Mouse (Mus musculus) frontal cortex, postnatal 25 days (tissue): Measurements from ENCODE around the gene Il9r.

Source experiments
- DNase-seq, 2 experiments: peaks; one replicate each; pipeline ENCODE4 v3.0.0; 2022; ENCODE audit warnings: low spot score in 2 of 2

The Il9r gene

DNA sequence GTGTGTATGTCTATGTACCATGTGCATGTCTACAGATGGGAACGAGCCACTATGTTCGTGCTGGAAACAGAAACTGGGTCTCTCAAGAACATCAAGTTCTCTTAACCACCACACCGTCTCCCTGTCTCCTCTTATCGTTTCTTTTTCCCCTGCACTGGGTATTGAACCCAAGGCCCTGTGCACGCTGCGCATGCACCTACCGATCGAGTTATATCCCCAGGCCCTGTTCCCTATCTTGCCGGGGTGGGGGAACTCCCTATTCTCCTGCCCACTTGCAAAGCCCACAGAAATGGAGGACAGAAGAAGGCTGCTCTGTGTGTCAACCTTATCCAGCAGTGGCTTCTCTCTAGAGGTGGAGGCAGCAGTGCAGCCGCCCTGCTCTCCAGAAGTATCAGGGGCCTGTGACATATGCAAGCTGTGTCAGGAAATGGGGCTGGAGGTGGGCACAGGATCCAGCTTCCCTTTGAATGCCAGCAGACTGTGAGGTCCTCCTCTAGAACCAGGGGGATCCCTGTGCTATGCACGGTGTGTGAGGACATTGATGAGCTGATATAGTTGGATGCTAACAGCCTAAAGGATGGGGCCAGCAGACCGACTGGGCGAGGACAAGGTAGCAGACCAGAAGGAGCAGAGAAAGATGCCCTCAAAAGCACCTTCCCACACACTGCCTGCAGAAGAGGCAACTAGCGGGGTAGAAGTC lies 1.7 kb downstream of the Il9r start:
- DNase-seq: no peak

DNA sequence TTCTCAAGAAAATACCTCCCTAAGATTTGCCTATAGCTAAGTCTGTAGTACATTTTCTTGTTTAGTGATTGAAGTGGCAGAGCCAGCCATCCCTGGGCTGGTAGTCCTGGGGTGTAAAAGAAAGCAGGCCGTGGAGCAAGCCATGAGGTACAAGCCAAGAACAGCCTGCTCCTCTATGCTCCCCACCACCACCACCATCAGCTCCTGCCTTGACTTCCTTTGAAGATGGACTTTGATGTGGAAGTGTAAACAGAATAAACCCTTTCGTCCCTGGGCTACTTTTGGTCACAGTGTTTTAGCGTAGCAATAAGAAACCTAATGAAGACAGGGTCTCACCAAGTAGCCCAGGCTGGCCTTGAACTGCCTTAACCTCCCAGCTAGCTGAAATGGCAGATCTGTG lies 2.3 kb downstream of the Il9r start:
- DNase-seq: no peak

DNA sequence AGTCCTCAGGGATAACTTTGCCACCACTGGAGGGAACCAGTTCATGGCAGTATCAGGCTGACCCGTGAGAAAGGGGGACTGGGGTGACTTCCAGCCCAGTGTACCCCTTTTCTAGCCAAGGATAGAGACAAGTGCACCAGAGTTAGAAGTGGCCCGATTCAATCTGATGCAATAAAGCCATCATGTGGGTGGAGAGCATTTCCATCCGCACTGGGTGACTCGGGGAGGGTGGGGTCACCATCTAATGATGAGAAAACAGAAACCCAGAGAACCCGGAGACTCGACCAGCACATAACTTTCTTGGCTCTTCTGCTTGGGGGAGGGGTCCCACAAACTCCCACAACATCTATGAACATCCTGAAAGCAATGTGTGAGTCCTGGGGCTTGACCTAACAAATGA lies 3.4 kb downstream of the Il9r start:
- DNase-seq: no peak

DNA sequence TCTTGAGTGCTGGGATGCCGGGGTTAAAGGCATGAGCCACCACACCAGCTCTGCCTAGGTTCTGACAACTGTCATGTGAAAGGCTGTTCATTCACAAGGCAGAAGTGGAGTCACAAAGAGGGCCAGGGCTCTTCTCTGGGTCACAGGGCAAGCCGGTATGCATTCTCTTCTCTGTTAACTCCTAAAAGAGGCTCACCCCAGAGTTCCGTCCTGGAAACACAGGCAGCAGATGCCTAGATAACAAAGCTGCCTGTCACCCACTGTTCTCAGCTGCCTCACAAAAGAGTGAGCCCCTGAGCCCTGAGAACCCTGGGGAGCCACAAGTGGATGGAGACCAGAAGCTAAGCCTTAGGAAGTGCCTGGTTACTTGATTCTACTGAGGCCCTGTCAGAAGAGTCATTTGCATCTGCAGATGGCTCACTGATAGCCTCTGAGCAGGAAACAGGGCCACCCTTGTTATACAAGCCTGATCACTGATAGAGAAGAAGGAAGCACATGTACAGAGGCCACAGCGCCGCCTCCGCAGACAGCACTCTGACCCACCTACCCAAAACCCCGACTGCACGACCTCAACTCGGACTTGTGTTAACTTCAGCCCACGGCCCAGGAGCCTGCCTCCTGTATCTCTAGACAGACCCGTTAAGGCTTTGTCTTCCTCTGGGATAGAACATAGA lies 4.1 kb downstream of the Il9r start:
- DNase-seq: no peak

DNA sequence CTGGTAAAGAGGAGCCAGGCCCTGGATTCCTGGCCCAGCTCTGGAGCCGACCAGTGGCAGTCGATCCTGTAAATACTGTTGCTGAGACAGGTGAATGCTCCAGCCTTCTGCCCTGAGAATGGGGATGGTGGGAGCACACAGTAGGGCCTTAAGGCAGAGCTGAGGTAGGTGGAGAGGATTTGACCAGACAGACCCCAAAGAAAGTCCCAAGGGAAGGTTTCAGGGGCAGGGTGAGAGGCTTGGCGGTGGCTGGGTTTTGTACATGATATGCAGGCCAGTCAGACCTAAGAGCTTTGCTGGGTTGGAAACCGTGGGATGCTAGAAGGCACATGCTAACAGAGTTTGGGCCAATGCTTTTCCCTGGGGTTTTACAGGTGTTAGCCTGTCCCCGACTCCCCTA lies 5.5 kb downstream of the Il9r start:
- DNase-seq: no peak

DNA sequence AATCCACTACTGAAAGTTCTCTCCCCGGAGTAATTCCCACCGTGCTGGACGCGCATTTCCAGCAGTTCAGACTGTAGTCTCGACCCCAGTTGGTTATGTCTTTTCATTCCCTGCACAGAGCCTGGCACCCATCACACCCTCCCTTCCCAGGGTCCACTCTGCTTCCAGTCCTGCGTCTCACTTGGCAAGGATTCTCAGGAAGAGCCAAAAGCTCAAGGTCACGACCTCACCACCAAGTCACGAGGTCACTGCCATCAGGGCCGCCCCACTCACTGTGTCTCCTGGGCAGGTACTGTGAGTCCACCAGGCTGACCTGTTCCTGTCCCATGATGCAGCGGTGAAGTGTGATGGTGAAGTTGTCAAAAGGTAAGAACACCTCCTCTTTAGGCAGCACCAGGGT lies 6.0 kb downstream of the Il9r start:
- no peak for DNase-seq

DNA sequence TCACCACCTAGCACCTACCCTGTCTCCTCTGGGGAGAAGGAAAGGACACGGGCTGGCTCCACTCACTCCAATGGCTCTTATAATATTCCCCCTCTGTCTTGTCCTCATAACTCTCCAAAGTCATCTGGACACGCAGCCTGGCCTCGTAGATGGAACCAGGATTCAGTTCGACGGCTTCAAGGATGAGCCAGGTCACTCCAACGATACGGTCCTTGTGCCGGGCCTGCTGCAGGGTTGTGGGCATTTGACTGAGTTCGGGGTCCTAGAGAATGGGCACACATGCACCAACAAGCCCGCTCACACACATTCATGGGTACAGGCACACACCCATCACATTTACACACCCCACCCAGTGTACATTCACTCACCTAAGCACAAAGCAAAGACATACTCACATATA lies 6.9 kb downstream of the Il9r start:
- no peak for DNase-seq

DNA sequence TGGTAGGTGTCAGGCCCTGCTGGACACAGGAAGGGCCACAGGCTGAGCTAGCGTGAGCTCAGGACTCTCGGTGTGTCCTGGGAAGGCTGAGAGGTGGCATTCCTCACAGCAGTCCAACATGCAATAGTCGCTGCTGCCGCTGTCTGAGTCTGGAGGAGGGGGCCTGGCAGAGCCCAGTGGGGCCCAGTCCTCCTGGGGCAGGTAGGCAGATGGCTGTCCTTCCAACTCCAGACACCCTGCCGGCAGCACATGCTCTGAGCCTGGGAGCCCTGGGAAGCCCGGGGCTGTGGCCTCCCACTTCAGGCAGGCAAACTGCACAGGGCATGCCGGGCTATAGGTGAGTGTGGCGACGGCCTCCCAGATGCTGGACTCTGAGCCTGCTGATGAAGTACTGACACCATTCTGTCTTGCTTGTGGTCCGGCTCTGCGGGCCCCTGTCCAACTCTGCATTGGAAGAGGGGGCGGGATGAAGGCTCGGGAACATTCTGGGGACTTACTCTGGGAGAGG lies 9.4 kb downstream of the Il9r start:
- DNase-seq: no peak

DNA sequence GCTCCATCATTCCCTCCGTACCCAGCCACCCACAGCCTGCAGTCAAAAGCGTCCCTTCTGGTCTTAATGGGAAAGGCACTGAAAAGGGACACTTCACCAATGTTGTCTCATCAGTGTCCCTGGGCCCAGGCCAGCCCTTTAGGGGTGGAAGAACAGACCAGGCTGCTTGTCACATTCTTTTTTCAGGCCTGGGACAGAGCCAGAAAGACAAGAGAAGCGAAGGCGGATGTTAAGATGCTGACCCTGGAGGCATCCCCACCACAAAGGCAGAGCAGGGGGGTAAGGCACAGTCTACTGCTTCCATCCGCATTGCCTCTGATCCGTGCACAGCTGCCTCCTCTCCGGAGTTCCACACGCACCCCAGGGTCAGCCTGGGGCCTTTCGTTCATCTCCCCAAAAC lies 10.0 kb downstream of the Il9r start:
- no peak for DNase-seq

DNA sequence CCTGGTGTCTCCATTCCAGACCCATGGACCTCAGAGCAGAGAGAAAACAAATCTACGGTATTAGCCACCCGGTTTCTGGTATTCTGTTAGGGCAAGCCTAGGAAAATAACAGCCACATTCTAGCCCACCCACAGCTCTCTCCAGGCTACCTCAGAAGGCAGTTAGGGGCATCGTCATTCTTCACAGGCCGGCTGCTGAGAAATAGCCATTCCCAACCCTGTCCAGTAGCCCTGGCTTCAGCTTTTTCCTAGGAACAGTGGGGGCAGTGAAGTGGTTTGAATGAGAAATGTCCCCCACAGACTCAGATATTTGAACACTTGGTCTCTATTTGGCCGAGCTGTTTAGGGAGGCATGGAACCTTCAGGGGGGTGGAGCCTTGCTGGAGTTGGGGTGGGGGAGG lies 10.6 kb downstream of the Il9r start:
- no peak for DNase-seq

DNA sequence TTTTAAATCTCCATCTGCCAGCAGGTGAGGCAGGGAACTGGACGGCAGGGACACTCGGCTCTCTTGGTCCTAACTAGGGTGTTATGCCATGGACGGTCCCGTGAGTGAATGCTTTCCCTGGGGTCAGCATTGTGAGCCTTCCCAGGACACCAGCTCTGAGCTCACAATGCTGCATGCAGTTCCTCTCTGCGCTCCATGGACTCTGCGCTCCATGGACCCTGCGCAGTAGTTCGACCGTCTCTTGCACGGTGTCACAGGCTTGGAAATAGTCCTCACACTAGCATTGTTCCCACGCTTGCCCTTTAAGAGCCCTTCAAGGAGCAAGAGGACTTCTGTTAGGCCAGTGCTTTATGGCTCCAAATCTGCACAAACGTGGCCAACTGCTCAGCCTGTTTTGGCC lies 11.2 kb downstream of the Il9r start:
- DNase-seq: no peak

DNA sequence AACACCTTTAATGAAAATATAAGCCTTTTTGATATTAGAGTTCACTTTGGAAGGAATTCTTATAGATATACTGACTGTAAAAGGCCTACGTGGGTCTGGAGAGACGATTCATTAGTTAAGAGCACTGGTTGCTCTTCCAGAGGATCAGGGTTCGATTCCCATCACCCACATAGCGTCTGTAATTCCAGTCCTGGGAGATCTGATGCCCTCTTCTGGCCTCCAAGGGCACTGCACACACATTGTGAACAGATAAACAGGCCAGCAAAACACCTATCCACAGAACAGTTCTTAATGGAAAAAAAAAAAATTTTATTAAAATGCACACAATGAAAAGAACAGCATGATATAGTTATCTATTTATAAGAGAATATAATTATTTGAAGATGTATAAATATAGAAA lies 12.8 kb downstream of the Il9r start:
- DNase-seq: no peak

DNA sequence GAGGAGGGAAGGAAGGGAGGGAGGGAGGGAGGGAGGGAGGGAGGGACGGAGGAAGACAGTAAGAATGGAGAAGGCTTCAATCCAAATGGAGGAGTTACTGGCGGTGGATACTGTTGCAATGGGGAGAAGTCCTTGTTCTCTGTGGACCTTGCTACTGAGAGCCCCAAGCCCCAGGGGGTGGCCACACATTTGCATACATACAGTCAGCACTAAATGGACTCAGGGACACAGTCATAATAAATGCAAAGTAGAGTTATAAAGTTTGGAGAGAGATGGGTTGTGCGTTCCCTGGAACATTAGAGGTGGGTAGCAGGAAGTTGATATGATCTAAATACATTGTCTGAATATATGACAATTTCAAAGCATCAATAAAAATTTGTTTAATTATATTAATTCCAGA lies 14.0 kb downstream of the Il9r start:
- DNase-seq: no peak

DNA sequence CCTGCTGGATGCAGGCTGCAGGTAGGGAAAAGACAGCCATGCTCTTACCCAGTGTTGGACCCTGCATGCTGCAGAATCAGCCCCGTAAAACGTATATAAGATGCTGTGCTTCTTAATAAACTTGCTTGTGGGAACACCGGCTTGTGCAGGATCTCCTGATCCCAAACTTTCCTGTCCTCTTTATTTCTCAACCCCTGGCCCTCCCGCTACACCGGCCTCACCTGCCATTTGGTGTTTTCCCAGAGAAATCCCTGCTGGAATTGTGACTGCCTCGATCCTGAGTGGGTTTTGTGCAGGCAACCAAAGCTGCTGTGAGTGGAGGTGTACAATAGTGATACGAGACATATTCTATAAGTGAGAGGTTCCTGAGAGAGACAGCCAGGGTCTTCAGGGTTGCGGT lies 15.6 kb downstream of the Il9r start:
- DNase-seq: no peak

DNA sequence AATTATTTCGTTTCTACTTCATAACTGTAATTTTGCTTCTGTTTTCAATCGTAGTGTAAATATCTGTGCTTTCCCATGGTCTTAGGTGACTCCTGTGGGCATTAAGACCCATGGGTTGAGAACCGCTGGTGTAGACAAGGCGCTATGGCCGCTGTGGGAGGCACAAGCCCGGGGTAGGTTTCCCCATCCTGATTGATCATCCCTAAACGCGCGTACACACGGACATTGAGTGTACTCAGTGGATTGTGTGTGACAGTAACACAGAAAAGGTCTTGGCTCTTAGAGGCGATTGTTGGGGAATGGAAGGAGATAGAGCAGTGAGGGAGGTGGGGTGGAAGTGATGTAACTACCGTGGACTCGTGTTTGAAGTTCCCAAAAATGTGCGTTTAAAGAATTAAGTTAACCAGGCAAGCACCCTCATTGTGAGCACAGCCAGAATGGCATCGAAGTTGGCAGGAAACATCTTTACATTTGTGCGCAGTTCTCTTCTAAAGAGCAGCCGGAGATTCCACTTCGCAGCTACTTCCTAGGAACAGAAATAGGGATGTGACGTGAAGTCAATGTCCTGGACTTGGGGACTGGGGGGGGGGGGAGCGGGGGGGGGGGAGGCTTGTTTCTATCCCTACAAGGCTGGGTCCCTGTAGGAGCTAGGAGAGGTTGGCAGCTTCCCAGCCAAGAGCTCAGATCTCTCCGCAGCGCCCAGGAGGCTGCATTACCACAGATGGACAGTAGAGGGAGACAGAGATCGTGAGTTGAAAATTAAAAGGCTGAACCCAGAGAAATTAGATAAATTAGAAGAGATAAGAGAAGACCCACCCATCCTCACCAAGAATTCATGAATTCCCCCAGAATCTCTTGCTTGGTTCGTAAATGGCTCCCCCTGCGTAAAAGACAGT lies 17.9 kb downstream of the Il9r start:
- peak; percentile 77 to 89 for DNase-seq

DNA sequence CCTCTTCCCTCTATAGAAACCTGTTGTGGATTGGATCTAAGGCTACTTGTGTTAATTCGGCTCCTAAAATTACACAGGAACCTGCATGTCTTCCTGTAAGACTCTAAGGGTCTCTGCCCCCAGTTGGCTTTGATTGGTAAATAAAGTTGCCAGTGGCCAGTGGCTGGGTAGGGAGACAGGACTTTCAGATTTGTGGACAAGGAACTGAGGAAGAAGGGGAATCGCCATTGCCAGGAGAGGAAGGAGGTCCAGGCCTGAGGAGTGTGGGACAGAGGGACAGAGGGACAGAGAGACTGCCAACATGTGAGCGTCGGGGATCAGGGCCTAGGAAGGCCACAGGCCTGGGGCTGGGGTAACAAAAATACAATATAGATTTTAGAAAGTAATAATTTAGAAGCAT lies 18.8 kb downstream of the Il9r start:
- DNase-seq: no peak

DNA sequence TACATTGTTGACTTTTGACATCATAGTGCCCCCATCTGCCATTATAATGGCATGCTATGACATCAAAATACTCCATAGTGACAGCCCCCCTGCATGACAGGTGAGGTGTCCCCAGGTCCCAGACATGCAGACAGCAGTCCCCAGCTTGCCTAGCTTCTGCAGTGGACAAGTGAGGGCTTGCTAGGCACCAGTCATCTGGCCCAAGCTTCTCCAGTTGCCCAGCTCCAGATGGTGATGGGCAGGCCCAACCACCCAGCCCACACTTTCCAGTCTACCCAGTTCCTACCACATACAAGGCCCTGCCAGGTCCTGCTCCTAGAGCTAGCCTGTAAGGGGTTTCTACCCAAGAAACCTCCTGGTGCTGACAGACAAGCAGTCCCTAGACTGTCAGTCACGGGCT lies 21.6 kb downstream of the Il9r start:
- DNase-seq: no peak

DNA sequence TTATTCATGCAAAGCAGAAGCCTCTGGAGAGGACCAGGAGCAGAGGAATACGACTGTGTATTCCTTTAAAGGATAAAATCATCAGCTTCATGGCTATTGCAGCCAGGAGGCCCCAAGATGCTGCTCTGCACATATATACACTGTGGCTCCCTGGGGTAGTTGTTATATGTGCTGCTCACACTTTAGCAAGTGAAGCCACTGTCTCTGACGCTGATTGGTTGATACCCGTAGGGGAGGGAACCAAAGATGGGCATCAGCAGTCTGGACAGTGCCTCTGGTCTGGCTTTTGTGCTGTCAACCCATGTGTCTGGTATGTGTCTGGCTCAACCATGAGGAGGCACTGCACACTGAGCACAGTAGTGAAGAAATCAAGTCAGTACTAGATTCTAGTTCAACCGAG lies 33.4 kb downstream of the Il9r start:
- no peak for DNase-seq

DNA sequence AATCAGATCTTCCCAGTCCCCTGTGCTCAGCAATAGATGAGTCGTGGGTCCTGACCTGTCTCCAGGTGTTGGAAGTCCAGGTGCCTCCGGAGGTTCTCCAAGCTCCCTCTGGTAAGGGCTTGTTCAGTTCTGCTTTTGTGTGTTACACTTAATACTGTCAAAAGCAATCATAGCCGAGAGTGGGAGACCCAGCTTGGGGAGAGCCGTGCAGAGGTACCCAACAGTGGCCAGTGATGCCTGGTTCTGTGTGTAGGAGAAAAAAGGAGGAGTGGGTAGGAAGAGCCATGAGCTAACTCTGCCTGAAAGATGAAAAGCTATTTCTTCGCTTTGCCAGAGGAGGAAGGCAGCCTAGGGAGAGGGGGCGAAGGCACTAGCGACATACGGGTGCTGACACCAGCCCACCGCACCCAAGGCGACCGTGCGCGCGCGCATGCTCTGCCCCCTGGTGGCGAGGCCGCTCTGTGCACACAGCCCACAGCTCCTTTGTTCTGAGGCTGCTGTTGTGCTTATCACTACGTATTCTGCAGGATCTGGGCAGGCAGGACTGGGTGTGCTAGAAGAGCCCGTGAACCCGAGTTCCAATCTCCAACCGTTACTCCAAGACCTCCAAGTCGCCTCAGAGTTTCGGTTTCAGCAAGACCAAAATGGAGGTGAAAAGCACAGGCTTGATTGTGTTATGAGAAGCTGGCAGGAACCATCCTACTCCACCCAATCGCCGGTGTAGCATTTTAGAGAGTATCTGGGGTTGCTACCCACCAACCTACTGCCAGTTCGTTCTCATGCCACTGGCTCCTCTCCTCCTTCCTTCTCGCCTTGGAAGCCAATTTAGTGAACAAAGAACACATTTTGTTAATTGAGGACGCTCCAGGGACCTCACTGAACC lies 37.9 kb downstream of the Il9r start:
- DNase-seq: peak; percentile 75 to 82

DNA sequence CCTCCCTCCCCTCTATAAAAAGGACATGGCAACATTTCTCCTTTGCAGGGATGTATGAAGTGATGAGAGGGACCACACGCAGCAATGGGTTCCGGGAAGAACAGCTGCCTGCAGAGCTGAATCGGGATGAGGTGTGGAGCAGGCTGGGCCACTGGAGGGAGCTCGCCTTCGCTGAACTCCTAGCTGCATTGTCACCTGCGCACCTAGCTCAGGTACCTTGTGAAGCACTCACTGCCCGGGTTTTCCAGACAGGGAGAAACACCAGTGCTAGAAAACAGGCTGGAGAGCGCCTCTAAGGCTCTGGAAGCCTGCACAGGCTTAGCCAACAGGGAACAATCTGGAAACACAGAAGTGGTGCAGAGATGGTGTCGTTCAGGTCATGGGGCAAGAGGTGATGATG lies 38.6 kb downstream of the Il9r start:
- DNase-seq: no peak

DNA sequence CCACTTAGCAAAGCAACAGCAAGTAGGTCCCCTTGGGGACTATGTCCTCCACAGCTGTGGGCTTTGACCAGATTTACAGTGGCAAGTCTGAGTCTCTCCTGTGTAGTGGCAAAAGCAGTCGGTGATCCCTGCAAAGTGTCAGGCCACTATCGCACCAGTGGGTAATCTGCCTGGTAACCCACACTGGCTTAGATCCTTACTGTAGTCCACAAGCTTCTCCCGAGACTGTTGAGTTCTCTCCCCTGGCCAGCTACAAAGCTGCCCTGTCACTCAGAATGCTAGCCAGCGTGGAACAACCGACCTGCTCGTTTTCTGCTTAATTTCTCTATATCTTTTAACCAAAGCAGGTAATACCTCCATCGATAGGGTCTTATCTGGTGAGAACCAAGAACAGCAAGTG lies 39.7 kb downstream of the Il9r start:
- DNase-seq: no peak

DNA sequence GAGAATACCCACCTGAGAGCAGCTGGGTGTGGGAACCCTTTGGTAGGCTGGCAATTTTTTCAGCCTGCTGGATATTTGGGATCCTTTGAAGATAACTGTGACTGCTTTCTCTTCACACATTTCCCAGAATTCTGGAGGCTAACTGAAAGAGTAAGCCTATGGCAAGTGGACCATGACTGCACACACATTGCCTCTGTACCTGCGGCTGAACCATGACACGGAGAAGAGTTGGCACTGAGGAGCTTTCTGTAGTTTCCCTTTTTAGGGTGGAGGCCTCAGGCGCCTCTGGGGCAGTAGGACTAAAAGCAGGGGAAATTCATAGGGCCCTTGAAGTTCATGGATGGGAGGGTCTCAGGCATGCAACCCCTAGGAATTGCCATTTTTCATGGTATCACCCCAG lies 40.9 kb downstream of the Il9r start:
- no peak for DNase-seq
